Mouse (Mus musculus): ENCODE data around the gene Aif1. TPM values are rescaled to one million over a fixed set of nuclear protein-coding genes. Genes with fewer than 3 reads are reported as not detected.
A peak's percentile ranks its signal among the peaks of the same experiment; 100 is the strongest.

Gene Aif1
- total and polyA plus RNA-seq, 3 experiments, result 0.42 to 0.45 TPM; not detected in 1

- no peak for DNase-seq (ENCODE audit: low read depth, low spot score)
- no peaks in the 10 kb centered on the region for H3K9me3 ChIP-seq (replicated peaks; ENCODE audit: insufficient read depth, low read length)
- no peak for TF ChIP-seq HCFC1 (IDR thresholded peaks at IDR 0.05; ENCODE audit: low read depth, low read length)
- peak; percentile 94 for TF ChIP-seq JUND (IDR thresholded peaks at IDR 0.05; ENCODE audit: low read depth, low read length)
- peaks cover 7 to 25% of the 10 kb centered on the region in 2 experiments; a peak in 3 of 4 replicates for H3K4me1 ChIP-seq (ENCODE audit: control insufficient read depth in 1 of 2, insufficient read depth in 2 of 2, low read length in 2 of 2)
- no peaks in the 10 kb centered on the region for H3K27me3 ChIP-seq (ENCODE audit: control insufficient read depth in 1 of 2, insufficient read depth in 2 of 2, low read length in 2 of 2)
- H3K27ac ChIP-seq (ENCODE audit: control insufficient read depth, low read depth, low read length), result no peak within 1 kb of the TSS
- H3K36me3 ChIP-seq (ENCODE audit: control insufficient read depth in 1 of 2, insufficient read depth in 2 of 2, low read length in 2 of 2), result peaks cover 0 to 15% of the 10 kb centered on the region in 2 experiments; a peak in 2 of 4 replicates
- H3K9ac ChIP-seq (ENCODE audit: control insufficient read depth, low read depth, low read length, poor library complexity, severe bottlenecking), result no peak within 1 kb of the TSS
- no peak within 1 kb of the TSS for H3K4me3 ChIP-seq (ENCODE audit: control insufficient read depth in 1 of 2, insufficient read depth in 1 of 2, low read depth in 2 of 2, low read length in 2 of 2)
- H3K79me2 ChIP-seq (ENCODE audit: control insufficient read depth, insufficient read depth, low read length, poor library complexity), result no peaks in the 10 kb centered on the region; the same call in 1 of the 2 replicates
Measured at GRCm38 (mm10) chr17:35204494-35205379, 28.9 kb upstream of the Aif1 start, which contains the start of gene Lta. Gene Lta (minus strand): TSS chr17:35205351.

GRCm38 (mm10) chr17:35202442-35202841, 26.6 kb upstream of the Aif1 start:
- H3K27ac ChIP-seq (ENCODE audit: control insufficient read depth, low read depth, low read length), result no peak overlapping the region
- H3K9ac ChIP-seq (ENCODE audit: control insufficient read depth, low read depth, low read length, poor library complexity, severe bottlenecking), result peak overlapping the region; percentile 42; the same call in 1 of the 2 replicates
- H3K4me3 ChIP-seq (ENCODE audit: control insufficient read depth in 1 of 2, insufficient read depth in 1 of 2, low read depth in 2 of 2, low read length in 2 of 2), result peak overlapping the region; percentile 32 to 61; a peak in 2 of 4 replicates
- no peak for DNase-seq (ENCODE audit: low read depth, low spot score)
- H3K9me3 ChIP-seq (replicated peaks; ENCODE audit: insufficient read depth, low read length), result no peaks in the 10 kb centered on the region
- peaks cover 0 to 7% of the 10 kb centered on the region in 2 experiments; a peak in 2 of 4 replicates for H3K36me3 ChIP-seq (ENCODE audit: control insufficient read depth in 1 of 2, insufficient read depth in 2 of 2, low read length in 2 of 2)
- peaks cover 5 to 15% of the 10 kb centered on the region in 2 experiments; a peak in 3 of 4 replicates for H3K4me1 ChIP-seq (ENCODE audit: control insufficient read depth in 1 of 2, insufficient read depth in 2 of 2, low read length in 2 of 2)
- H3K27me3 ChIP-seq (ENCODE audit: control insufficient read depth in 1 of 2, insufficient read depth in 2 of 2, low read length in 2 of 2), result no peaks in the 10 kb centered on the region
- TF ChIP-seq EP300 (IDR thresholded peaks at IDR 0.05; ENCODE audit: low read depth in 1 of 2, low read length in 2 of 2), result no peak
- TF ChIP-seq RCOR1 (IDR thresholded peaks at IDR 0.05; ENCODE audit: low read depth, low read length), result no peak
- no peak for TF ChIP-seq RAD21 (IDR thresholded peaks at IDR 0.05; ENCODE audit: low read depth, low read length)
- TF ChIP-seq MAFK (IDR thresholded peaks at IDR 0.05; ENCODE audit: borderline replicate concordance, low read depth, low read length), result no peak
- no peaks in the 10 kb centered on the region for H3K79me2 ChIP-seq (ENCODE audit: control insufficient read depth, insufficient read depth, low read length, poor library complexity)

GRCm38 (mm10) chr17:35201787-35202186, 25.9 kb upstream of the Aif1 start, which contains the start of gene Tnf:
Gene Tnf (minus strand): TSS chr17:35202007.
- Histone ChIP-seq H3K4me1 (ENCODE audit: control insufficient read depth in 1 of 2, insufficient read depth in 2 of 2, low read length in 2 of 2) (peaks cover 5 to 15% of the 10 kb centered on the region in 2 experiments; a peak in 3 of 4 replicates), H3K4me3 (ENCODE audit: control insufficient read depth in 1 of 2, insufficient read depth in 1 of 2, low read depth in 2 of 2, low read length in 2 of 2) (peak within 1 kb of the TSS; percentile 48 to 61), H3K9me3 (replicated peaks; ENCODE audit: insufficient read depth, low read length) (no peaks in the 10 kb centered on the region), H3K79me2 (ENCODE audit: control insufficient read depth, insufficient read depth, low read length, poor library complexity) (no peaks in the 10 kb centered on the region), H3K9ac (ENCODE audit: control insufficient read depth, low read depth, low read length, poor library complexity, severe bottlenecking) (peak within 1 kb of the TSS; percentile 56), H3K27ac (ENCODE audit: control insufficient read depth, low read depth, low read length) (peak within 1 kb of the TSS; percentile 45), H3K36me3 (ENCODE audit: control insufficient read depth in 1 of 2, insufficient read depth in 2 of 2, low read length in 2 of 2) (peaks cover 0 to 8% of the 10 kb centered on the region in 2 experiments; a peak in 2 of 4 replicates), H3K27me3 (ENCODE audit: control insufficient read depth in 1 of 2, insufficient read depth in 2 of 2, low read length in 2 of 2) (no peaks in the 10 kb centered on the region)
- TF ChIP-seq EP300 (IDR thresholded peaks at IDR 0.05; ENCODE audit: low read depth in 1 of 2, low read length in 2 of 2), result no peak
- TF ChIP-seq POLR2A (IDR thresholded peaks at IDR 0.05; ENCODE audit: control insufficient read depth in 1 of 2, insufficient read depth in 1 of 2, low read depth in 1 of 2, low read length in 2 of 2, poor library complexity in 1 of 2), result peak; percentile 63 to 90; a peak in 3 of 4 replicates
- peak; percentile 69 for TF ChIP-seq NELFE (IDR thresholded peaks at IDR 0.05; ENCODE audit: low read depth, low read length)
- peak; percentile 94 for TF ChIP-seq TBP (IDR thresholded peaks at IDR 0.05; ENCODE audit: low read depth, low read length)
- peak; percentile 93 for TF ChIP-seq ZMIZ1 (IDR thresholded peaks at IDR 0.05; ENCODE audit: low read depth, low read length)
- peak; percentile 70 for DNase-seq (ENCODE audit: low read depth, low spot score)
